In genomic region chr15:84223423-84223822, GRCm38 (mm10) we compare ENCODE assay signal across 11 mouse cellular contexts. TPM values are rescaled to one million over a fixed set of nuclear protein-coding genes. Genes with fewer than 3 reads are reported as not detected.
DNase-seq lines count a peak whose midpoint lies in the region; ATAC-seq and TF ChIP-seq lines count a peak whose summit lies in the region.
"Had no signal": no experiment of that assay in that cellular context is flagged by ENCODE, and none has a peak within 500 bp of the region (broad histone marks: within the 10 kb centered on the region; RNA-seq: fewer than 3 reads in every experiment).

No protein-coding gene starts in this region.

- intact Hi-C loops in gastrocnemius, postnatal 14 days (cut with DNase I; ENCODE audit: low total_unique reads): no loop called here

- H3K4me1 ChIP-seq in intestine, postnatal 0 days (replicated peaks; ENCODE audit: control insufficient read depth, insufficient read depth, low read length): no peaks in the 10 kb centered on the region
- peaks cover 10% of the 10 kb centered on the region for H3K4me1 ChIP-seq in intestine, embryonic 16.5 days (ENCODE audit: control insufficient read depth, insufficient read depth, low read length)
- peaks cover 50% of the 10 kb centered on the region for H3K4me1 ChIP-seq in hindbrain, embryonic 15.5 days (replicated peaks)

- WGBS in intestine, postnatal 0 days: 37% methylated on average over 6 of the region's 6 CpGs
- 26% methylated on average over 6 of the region's 6 CpGs for WGBS in intestine, embryonic 16.5 days
- 29% methylated on average over 6 of the region's 6 CpGs for WGBS in hindbrain, embryonic 15.5 days

- TF ChIP-seq CTCF in intestine, postnatal 0 days (IDR thresholded peaks at IDR 0.05; ENCODE audit: low read depth): peak; percentile 47

- no peak overlapping the region for H3K4me3 ChIP-seq in intestine, postnatal 0 days (ENCODE audit: low read depth, low read length)
- H3K4me3 ChIP-seq in intestine, embryonic 16.5 days (ENCODE audit: low read length): no peak overlapping the region
- H3K4me3 ChIP-seq in hindbrain, embryonic 15.5 days: no peak overlapping the region
- H3K4me3 ChIP-seq: heart, embryonic 13.5 days; limb, embryonic 13.5 days; myocyte had no signal

- no peak for ATAC-seq in intestine, postnatal 0 days
- ATAC-seq in intestine, embryonic 16.5 days: no peak
- ATAC-seq in hindbrain, embryonic 15.5 days (ENCODE audit: low FRiP score, low read depth): peak; percentile 68; the same call in 1 of the 2 replicates
- no peak for ATAC-seq in megakaryocyte, adult 5-6 weeks (ENCODE audit: poor library complexity, severe bottlenecking)

- H3K9ac ChIP-seq in intestine, postnatal 0 days (ENCODE audit: low read depth, low read length): no peak overlapping the region
- H3K9ac ChIP-seq in intestine, embryonic 16.5 days (ENCODE audit: low read depth, low read length): no peak overlapping the region
- H3K9ac ChIP-seq in hindbrain, embryonic 15.5 days: no peak overlapping the region
- H3K9ac ChIP-seq: heart, embryonic 13.5 days; limb, embryonic 13.5 days had no signal

- H3K9me3 ChIP-seq in intestine, postnatal 0 days (ENCODE audit: control insufficient read depth): no peaks in the 10 kb centered on the region
- no peaks in the 10 kb centered on the region for H3K9me3 ChIP-seq in intestine, embryonic 16.5 days (ENCODE audit: control insufficient read depth, low read length)
- no peaks in the 10 kb centered on the region for H3K9me3 ChIP-seq in hindbrain, embryonic 15.5 days
- H3K9me3 ChIP-seq: heart, embryonic 13.5 days; limb, embryonic 13.5 days had no signal

- no peak overlapping the region for H3K27ac ChIP-seq in intestine, postnatal 0 days (ENCODE audit: low read depth, low read length)
- H3K27ac ChIP-seq in intestine, embryonic 16.5 days (ENCODE audit: low read length): no peak overlapping the region
- H3K27ac ChIP-seq in hindbrain, embryonic 15.5 days (replicated peaks): peak overlapping the region; percentile 27
- H3K27ac ChIP-seq: heart, embryonic 13.5 days; limb, embryonic 13.5 days had no signal

- H3K27me3 ChIP-seq in intestine, postnatal 0 days (replicated peaks; ENCODE audit: control insufficient read depth, insufficient read depth, low read length): no peaks in the 10 kb centered on the region
- H3K27me3 ChIP-seq in intestine, embryonic 16.5 days (replicated peaks; ENCODE audit: control insufficient read depth, insufficient read depth, low read length): no peaks in the 10 kb centered on the region
- H3K27me3 ChIP-seq in hindbrain, embryonic 15.5 days: no peaks in the 10 kb centered on the region
- H3K27me3 ChIP-seq: limb, embryonic 13.5 days had no signal

- DNase-seq in 416B (ENCODE audit: low read depth): peak; percentile 41
- peak; percentile 57 for DNase-seq in ES-CJ7 (ENCODE audit: low read depth, low spot score)
- no peak for DNase-seq in cerebellum, postnatal 36 days
- DNase-seq in gastrocnemius, postnatal 14 days: no peak

- H3K4me2 ChIP-seq in intestine, postnatal 0 days (replicated peaks; ENCODE audit: low read depth): no peak overlapping the region
- H3K4me2 ChIP-seq in intestine, embryonic 16.5 days (ENCODE audit: low read depth, low read length): no peak overlapping the region
- no peak overlapping the region for H3K4me2 ChIP-seq in hindbrain, embryonic 15.5 days
- H3K4me2 ChIP-seq: heart, embryonic 13.5 days; limb, embryonic 13.5 days had no signal

- no peaks in the 10 kb centered on the region for H3K36me3 ChIP-seq in intestine, postnatal 0 days (ENCODE audit: control insufficient read depth, insufficient read depth)
- no peaks in the 10 kb centered on the region for H3K36me3 ChIP-seq in intestine, embryonic 16.5 days (ENCODE audit: control insufficient read depth, insufficient read depth, low read length)
- H3K36me3 ChIP-seq in hindbrain, embryonic 15.5 days: no peaks in the 10 kb centered on the region
- H3K36me3 ChIP-seq: heart, embryonic 13.5 days; limb, embryonic 13.5 days had no signal

RNA-seq across cellular contexts. Expression of gene Parvb, which starts 8.4 kb away (rescaled TPM):
- 2.6 and 2.8 TPM in 2 replicates for polyA plus RNA-seq in intestine, postnatal 0 days (2015; fragmentation: Nextera tagmentation; extraction: Ambion mirVana)
- polyA plus RNA-seq in intestine, embryonic 16.5 days (2015; fragmentation: Nextera tagmentation; extraction: Ambion mirVana): 2.5 TPM in 2 replicates
- polyA plus RNA-seq in hindbrain, embryonic 15.5 days (2015; fragmentation: Nextera tagmentation; extraction: Ambion mirVana): 3.7 and 5.5 TPM in 2 replicates
- total RNA-seq in megakaryocyte, adult 5-6 weeks (2015): 32.7 and 38.8 TPM in 2 replicates
- 9.5 and 10.6 TPM in 2 replicates for total RNA-seq in megakaryocyte, adult 5-6 weeks (2017)
- 10 to 100 TPM; 54.4 to 64.5 TPM for total RNA-seq in gastrocnemius, postnatal 14 days (2021)

RNA-seq across cellular contexts. Expression of gene Samm50, which starts 31.4 kb away (rescaled TPM):
- polyA plus RNA-seq in intestine, postnatal 0 days (2015; fragmentation: Nextera tagmentation; extraction: Ambion mirVana): 104 and 110 TPM in 2 replicates
- polyA plus RNA-seq in intestine, embryonic 16.5 days (2015; fragmentation: Nextera tagmentation; extraction: Ambion mirVana): 152 and 165 TPM in 2 replicates
- 85.9 and 88.6 TPM in 2 replicates for polyA plus RNA-seq in hindbrain, embryonic 15.5 days (2015; fragmentation: Nextera tagmentation; extraction: Ambion mirVana)
- total RNA-seq in megakaryocyte, adult 5-6 weeks (2015): 25.7 and 30.5 TPM in 2 replicates
- 26.0 and 26.4 TPM in 2 replicates for total RNA-seq in megakaryocyte, adult 5-6 weeks (2017)
- 100 to 1,000 TPM; 178 to 203 TPM for total RNA-seq in gastrocnemius, postnatal 14 days (2021)

RNA-seq across cellular contexts. Expression of gene Pnpla3, which starts 55.8 kb away (rescaled TPM):
- 0.59 and 0.65 TPM in 2 replicates for polyA plus RNA-seq in intestine, postnatal 0 days (2015; fragmentation: Nextera tagmentation; extraction: Ambion mirVana)
- polyA plus RNA-seq in intestine, embryonic 16.5 days (2015; fragmentation: Nextera tagmentation; extraction: Ambion mirVana): 0.95 and 1.2 TPM in 2 replicates
- 5.0 and 6.6 TPM in 2 replicates for polyA plus RNA-seq in hindbrain, embryonic 15.5 days (2015; fragmentation: Nextera tagmentation; extraction: Ambion mirVana)
- not detected in 2 replicates for total RNA-seq in megakaryocyte, adult 5-6 weeks (2015)
- not detected in 2 replicates for total RNA-seq in megakaryocyte, adult 5-6 weeks (2017)
- total RNA-seq in gastrocnemius, postnatal 14 days (2021): 10 to 100 TPM in 1 of 2 experiments, 1 to 10 TPM in 1; 3.1 to 10.6 TPM

Comparison
In these comparisons a context has a peak if more than half of its experiments do, and no peak if none do; other contexts are left out.
1. DNase-seq: peak in 416B (single experiment) and ES-CJ7 (single experiment); none in cerebellum, postnatal 36 days (0 of 2) and gastrocnemius, postnatal 14 days (single experiment).